Mouse (Mus musculus) midbrain, embryonic 16.5 days (tissue): ENCODE measurements at regions not wholly inside any gene's neighbourhood (a gene's known extent, or its start where the extent isn't known, plus 50 kb on each side); places are given as distances from the start of the nearest gene placed in this dataset.
A peak's percentile ranks its signal among the peaks of the same experiment; 100 is the strongest.

Source experiments
- ATAC-seq: fragments of 200-750 bp; cut with Nextera tagmentation; 2 replicates; pipeline ENCODE4 v1.8.0; 2017; ENCODE audit warnings: moderate TSS enrichment
- H3K27ac ChIP-seq: fragments of 300-500 bp; sonication (generic); 2 replicates; pipeline ENCODE4 v1.5.1; 2014; ENCODE audit warnings: mild to moderate bottlenecking, low read length, mixed read lengths
- H3K27me3 ChIP-seq: fragments of 300-500 bp; sonication (generic); 2 replicates; pipeline ENCODE4 v1.6.1; 2014; ENCODE audit warnings: low read depth, low read length, mixed read lengths; ENCODE audit not compliant: control insufficient read depth, insufficient read depth
- H3K36me3 ChIP-seq: fragments of 300-500 bp; sonication (generic); 2 replicates; pipeline ENCODE4 v1.6.1; 2014; ENCODE audit warnings: mild to moderate bottlenecking, low read length, moderate library complexity, mixed read lengths; ENCODE audit not compliant: control insufficient read depth, insufficient read depth
- H3K4me1 ChIP-seq: fragments of 300-500 bp; sonication (generic); 2 replicates; pipeline ENCODE4 v1.6.1; 2014; ENCODE audit warnings: mild to moderate bottlenecking, low read length, mixed read lengths; ENCODE audit not compliant: control insufficient read depth, insufficient read depth
- H3K4me2 ChIP-seq: fragments of 300-500 bp; sonication (generic); 2 replicates; pipeline ENCODE4 v1.6.1; 2014; ENCODE audit warnings: mild to moderate bottlenecking, low read length, mixed read lengths
- H3K4me3 ChIP-seq: fragments of 300-500 bp; sonication (generic); 2 replicates; pipeline ENCODE4 v1.5.1; 2014; ENCODE audit warnings: low read depth, mild to moderate bottlenecking, low read length, moderate library complexity, mixed read lengths
- H3K9ac ChIP-seq: fragments of 300-500 bp; sonication (generic); 2 replicates; pipeline ENCODE4 v1.6.1; 2014; ENCODE audit warnings: low read depth, low read length, mixed read lengths
- H3K9me3 ChIP-seq: fragments of 300-500 bp; sonication (generic); replicated peaks from 2 replicates; pipeline ENCODE4 v1.6.1; 2014; ENCODE audit warnings: mild to moderate bottlenecking, low read length, mixed read lengths; ENCODE audit not compliant: control insufficient read depth, poor library complexity, severe bottlenecking
- WGBS: fragments of 180-500 bp; shearing (Covaris S2); extraction: QIAGEN DNeasy Blood & Tissue Kit; methylation state at CpG from one replicate; pipeline ENCODE4 v1.1.7; 2014; 5-methylcytosine and 5-hydroxymethylcytosine counted together

DNA sequence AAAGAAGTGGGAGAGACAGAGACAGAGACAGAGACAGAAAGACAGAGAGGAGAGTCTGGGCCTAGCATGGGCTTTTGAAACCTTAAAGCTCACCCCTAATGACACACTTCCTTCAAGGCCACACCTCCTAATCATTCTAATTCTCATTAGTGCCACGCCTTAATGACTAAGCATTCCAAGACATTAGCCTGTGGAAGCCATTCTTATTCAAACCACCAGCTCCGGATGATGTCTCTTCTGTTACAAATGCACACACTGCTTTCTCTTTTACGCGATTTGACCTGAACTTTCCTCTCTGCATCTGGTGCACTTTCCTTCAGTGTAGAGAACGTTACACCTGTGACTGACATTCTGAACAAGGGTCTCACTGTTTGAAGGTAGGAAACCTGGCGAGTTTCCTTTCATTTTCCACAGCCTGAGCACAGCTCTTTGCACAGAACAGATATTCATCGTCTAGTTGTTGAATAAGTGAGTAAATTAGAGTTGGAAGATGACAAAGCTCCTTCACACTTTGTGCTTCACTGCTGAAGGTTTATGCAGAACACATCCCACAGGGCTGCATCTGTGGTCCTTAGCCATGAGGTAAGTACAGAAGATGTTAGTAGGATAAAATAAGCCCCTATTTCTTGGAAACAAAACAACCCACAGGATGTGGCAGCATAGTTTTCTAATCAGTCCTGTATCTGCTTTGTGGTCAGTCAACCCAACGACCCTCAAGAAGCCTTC lies 116.8 kb downstream of the Faxc start:
- no peak overlapping the region for H3K4me2 ChIP-seq
- ATAC-seq = no peak
- H3K27me3 ChIP-seq = no peaks in the 10 kb centered on the region
- H3K4me1 ChIP-seq = no peaks in the 10 kb centered on the region
- no peaks in the 10 kb centered on the region for H3K36me3 ChIP-seq
- no peak overlapping the region for H3K4me3 ChIP-seq
- H3K27ac ChIP-seq = no peak overlapping the region
- H3K9me3 ChIP-seq = no peaks in the 10 kb centered on the region
- WGBS = 69% methylated on average over 8 of the region's 8 CpGs
- H3K9ac ChIP-seq = no peak overlapping the region

DNA sequence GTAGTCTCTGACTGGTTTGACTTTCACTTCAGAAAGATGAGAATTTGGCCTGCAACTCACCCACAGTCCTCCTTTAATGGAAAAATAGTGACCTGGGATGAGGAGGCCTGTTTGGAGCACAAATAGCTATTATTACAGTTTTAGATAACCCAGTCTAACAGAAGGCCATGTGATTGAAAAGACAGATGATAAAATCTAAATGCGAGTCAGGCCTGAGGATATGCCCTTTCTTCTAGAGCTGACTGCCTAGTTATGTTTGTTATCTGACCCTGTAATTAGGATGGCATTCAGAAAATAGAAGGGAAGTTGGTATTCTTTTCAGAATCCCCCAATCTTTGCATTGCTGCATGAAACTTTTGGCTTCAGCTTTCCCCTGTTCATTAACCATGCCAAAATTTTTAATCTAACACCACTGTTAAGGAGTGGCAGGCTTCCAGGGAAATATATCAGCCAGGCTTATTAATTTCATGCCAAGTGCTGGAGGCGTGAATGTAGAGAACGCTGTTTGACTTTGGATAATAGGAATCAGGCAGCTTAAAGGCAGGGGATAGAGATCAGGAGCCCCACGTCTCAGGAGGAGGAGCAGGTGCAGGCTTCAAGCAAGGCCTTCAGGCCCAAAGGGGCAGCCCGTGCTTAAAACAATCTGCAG lies 135.8 kb downstream of the Faxc start:
- H3K4me2 ChIP-seq = peak overlapping the region; percentile 29; the same call in 1 of the 2 replicates
- no peak overlapping the region for H3K4me3 ChIP-seq
- peak; percentile 88 for ATAC-seq
- no peaks in the 10 kb centered on the region for H3K36me3 ChIP-seq
- H3K9me3 ChIP-seq = no peaks in the 10 kb centered on the region
- H3K27me3 ChIP-seq = no peaks in the 10 kb centered on the region
- H3K9ac ChIP-seq = no peak overlapping the region
- 10% methylated on average over 5 of the region's 5 CpGs for WGBS
- H3K4me1 ChIP-seq = peaks cover 11% of the 10 kb centered on the region
- no peak overlapping the region for H3K27ac ChIP-seq

- Histone ChIP-seq H3K36me3 (no peaks in the 10 kb centered on the region), H3K27ac (peak overlapping the region; percentile 58), H3K4me3 (no peak overlapping the region), H3K27me3 (no peaks in the 10 kb centered on the region), H3K9ac (no peak overlapping the region), H3K4me2 (peak overlapping the region; percentile 29), H3K9me3 (no peaks in the 10 kb centered on the region), H3K4me1 (peaks cover 11% of the 10 kb centered on the region)
- WGBS = 39% methylated on average over 14 of the region's 14 CpGs
- peak; percentile 55 for ATAC-seq
Measured at GRCm38 (mm10) chr4:22067678-22068299, 136.7 kb downstream of the Faxc start.

GRCm38 (mm10) chr4:22088209-22088787 lies 157.2 kb downstream of the Faxc start:
- Histone ChIP-seq H3K4me2 (no peak overlapping the region), H3K27ac (no peak overlapping the region), H3K4me1 (0 out of 2 replicates have a peak, but pooled peaks cover 6% of the 10 kb centered on the region), H3K9ac (no peak overlapping the region), H3K27me3 (no peaks in the 10 kb centered on the region), H3K4me3 (no peak overlapping the region), H3K36me3 (no peaks in the 10 kb centered on the region), H3K9me3 (no peaks in the 10 kb centered on the region)
- 38% methylated on average over 3 of the region's 3 CpGs for WGBS
- no peak for ATAC-seq

GRCm38 (mm10) chr4:22089637-22090041 lies 158.5 kb downstream of the Faxc start:
- Histone ChIP-seq H3K4me1 (peaks cover 8% of the 10 kb centered on the region; the same call in 1 of the 2 replicates), H3K4me2 (no peak overlapping the region), H3K27ac (no peak overlapping the region), H3K4me3 (no peak overlapping the region), H3K9me3 (no peaks in the 10 kb centered on the region), H3K36me3 (no peaks in the 10 kb centered on the region), H3K9ac (no peak overlapping the region), H3K27me3 (no peaks in the 10 kb centered on the region)
- WGBS = 100% methylated on average over 1 of the region's 1 CpGs
- ATAC-seq = 0 out of 2 replicates have a peak, but pooled peaks have one; percentile 59

DNA sequence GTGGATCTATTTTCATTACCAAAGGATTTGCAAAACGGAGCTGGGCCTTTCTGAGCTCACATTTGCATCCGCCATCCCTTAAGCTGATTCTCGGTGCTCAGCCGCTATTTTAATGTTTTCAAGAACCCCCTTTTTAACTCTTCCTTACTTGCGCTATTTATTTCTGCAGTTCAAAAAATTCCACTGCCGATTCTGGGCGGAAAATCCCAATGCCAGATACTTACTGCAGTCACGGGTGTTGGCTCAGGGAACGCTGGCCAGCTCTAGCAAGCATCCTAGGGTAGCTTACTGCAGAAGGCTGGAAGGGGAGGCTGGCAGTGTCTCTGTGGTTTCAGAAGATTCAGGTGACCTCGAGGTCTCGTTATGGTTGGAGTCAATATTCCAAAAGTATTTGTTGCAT lies 159.4 kb downstream of the Faxc start:
- H3K4me2 ChIP-seq = no peak overlapping the region
- ATAC-seq = no peak
- no peaks in the 10 kb centered on the region for H3K36me3 ChIP-seq
- no peak overlapping the region for H3K4me3 ChIP-seq
- H3K9ac ChIP-seq = no peak overlapping the region
- H3K4me1 ChIP-seq = peaks cover 16% of the 10 kb centered on the region
- 63% methylated on average over 11 of the region's 11 CpGs for WGBS
- no peaks in the 10 kb centered on the region for H3K9me3 ChIP-seq
- H3K27me3 ChIP-seq = no peaks in the 10 kb centered on the region
- H3K27ac ChIP-seq = no peak overlapping the region

DNA sequence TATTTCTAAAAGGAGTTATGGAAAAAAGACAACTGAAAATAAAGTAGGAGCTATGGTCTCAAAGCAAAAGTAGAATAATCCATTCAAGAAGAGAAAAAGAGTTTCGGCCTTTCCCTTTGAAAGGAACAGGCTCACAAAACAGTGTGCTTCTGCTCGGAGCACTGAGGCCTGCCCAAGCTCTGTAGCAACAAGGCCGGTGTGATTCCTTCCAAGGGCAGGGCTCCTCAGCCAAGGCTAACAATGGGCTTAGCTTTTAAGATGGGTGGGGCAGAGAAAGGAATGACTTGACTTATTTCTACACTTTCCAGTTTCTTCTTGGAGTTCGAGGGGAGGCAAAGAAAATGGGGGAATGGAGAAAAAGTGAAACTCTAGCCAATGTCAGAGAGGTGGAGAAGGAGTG lies 161.4 kb downstream of the Faxc start:
- Histone ChIP-seq H3K4me1 (peaks cover 24% of the 10 kb centered on the region), H3K27me3 (no peaks in the 10 kb centered on the region), H3K9ac (no peak overlapping the region), H3K27ac (no peak overlapping the region), H3K4me2 (no peak overlapping the region), H3K36me3 (no peaks in the 10 kb centered on the region), H3K9me3 (no peaks in the 10 kb centered on the region), H3K4me3 (no peak overlapping the region)
- 70% methylated on average over 4 of the region's 4 CpGs for WGBS
- ATAC-seq = no peak

GRCm38 (mm10) chr4:22095257-22096031 lies 164.3 kb downstream of the Faxc start:
- peak overlapping the region; percentile 68 for H3K27ac ChIP-seq
- H3K9me3 ChIP-seq = no peaks in the 10 kb centered on the region
- ATAC-seq = peak; percentile 86
- H3K36me3 ChIP-seq = no peaks in the 10 kb centered on the region
- no peak overlapping the region for H3K4me3 ChIP-seq
- peaks cover 18% of the 10 kb centered on the region for H3K4me1 ChIP-seq
- no peak overlapping the region for H3K4me2 ChIP-seq
- no peaks in the 10 kb centered on the region for H3K27me3 ChIP-seq
- WGBS = 12% methylated on average over 11 of the region's 11 CpGs
- H3K9ac ChIP-seq = peak overlapping the region; percentile 13; the same call in 1 of the 2 replicates
